Mouse (Mus musculus) embryonic facial prominence, embryonic 13.5 days (tissue): ENCODE measurements at regions not wholly inside any gene's neighbourhood (a gene's known extent, or its start where the extent isn't known, plus 50 kb on each side); places are given as distances from the start of the nearest gene placed in this dataset.

Experiments
- ATAC-seq: fragments of 200-750 bp; cut with Nextera tagmentation; 2 replicates; pipeline ENCODE4 v1.8.0; 2017; ENCODE audit warnings: low read depth; ENCODE audit not compliant: insufficient number of reproducible peaks, insufficient read depth, low FRiP score, low TSS enrichment
- H3K27ac ChIP-seq: fragments of 300-500 bp; sonication (generic); 2 replicates; pipeline ENCODE4 v1.5.1; 2015; ENCODE audit warnings: moderate library complexity, mild to moderate bottlenecking, inconsistent platforms
- H3K27me3 ChIP-seq: fragments of 300-500 bp; sonication (generic); 2 replicates; pipeline ENCODE4 v1.6.1; 2015; ENCODE audit warnings: mild to moderate bottlenecking, inconsistent platforms
- H3K36me3 ChIP-seq: fragments of 300-500 bp; sonication (generic); 2 replicates; pipeline ENCODE4 v1.6.1; 2015; ENCODE audit warnings: mild to moderate bottlenecking, inconsistent platforms
- H3K4me1 ChIP-seq: fragments of 300-500 bp; sonication (generic); 2 replicates; pipeline ENCODE4 v1.6.1; 2015; ENCODE audit warnings: inconsistent platforms
- H3K4me2 ChIP-seq: fragments of 300-500 bp; sonication (generic); 2 replicates; pipeline ENCODE4 v1.6.1; 2015; ENCODE audit warnings: moderate library complexity, mild to moderate bottlenecking, inconsistent platforms
- H3K4me3 ChIP-seq: fragments of 300-500 bp; sonication (generic); 2 replicates; pipeline ENCODE4 v1.5.1; 2015; ENCODE audit warnings: mild to moderate bottlenecking, inconsistent platforms
- H3K9ac ChIP-seq: fragments of 300-500 bp; sonication (generic); 2 replicates; pipeline ENCODE4 v1.6.1; 2015; ENCODE audit warnings: mild to moderate bottlenecking, inconsistent platforms
- H3K9me3 ChIP-seq: fragments of 300-500 bp; sonication (generic); 2 replicates; pipeline ENCODE4 v1.6.1; 2016; ENCODE audit warnings: inconsistent platforms
- WGBS: fragments of 180-500 bp; shearing (Covaris S2); methylation state at CpG from one replicate; pipeline ENCODE4 v1.1.7; 2015; ENCODE audit warnings: mixed read lengths; 5-methylcytosine and 5-hydroxymethylcytosine counted together

DNA sequence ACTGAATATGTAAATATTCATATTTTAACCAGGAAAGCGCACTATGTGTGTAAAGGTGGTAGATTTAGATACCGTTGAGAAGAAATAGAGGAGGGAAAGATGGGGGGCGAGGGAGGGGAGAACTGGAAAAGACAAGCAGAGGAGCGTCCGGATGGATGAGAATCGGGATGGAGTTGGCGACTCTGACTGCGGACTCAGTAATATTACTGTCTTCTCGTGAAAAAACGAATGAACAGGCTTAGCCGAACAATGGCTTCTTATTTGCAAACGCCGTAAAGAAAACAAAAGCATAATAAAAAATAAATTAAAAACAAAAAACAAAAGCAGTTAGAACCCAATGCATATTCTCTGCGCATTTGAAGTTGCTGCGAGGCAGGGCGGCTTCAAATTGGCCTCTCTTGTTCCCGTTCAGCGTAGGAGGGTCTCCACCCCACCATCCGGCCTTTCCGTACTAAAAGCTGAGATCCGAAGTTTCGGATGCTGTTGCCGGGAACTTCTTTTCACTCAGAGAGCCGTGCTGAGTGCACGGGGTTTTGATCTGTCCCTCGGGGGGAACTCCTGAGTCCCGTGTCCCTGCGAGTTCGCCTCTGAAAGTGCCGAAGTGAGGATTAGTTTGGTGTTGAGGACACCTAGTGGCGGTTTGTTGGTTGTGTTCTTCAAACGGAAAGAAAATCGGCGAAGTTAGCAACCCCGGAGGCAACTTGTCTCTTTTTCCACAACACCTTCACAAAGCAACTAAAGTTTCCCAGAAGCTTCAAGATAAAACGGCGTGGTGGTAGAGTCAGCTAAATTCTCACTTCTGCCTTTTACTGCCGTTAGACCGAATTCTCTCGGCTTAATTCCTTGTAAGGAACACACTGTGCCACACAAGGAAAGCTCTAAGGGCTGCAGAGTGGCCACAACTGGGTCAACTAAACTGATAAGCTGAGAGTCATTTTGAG is 154.7 kb upstream of the Dmrta1 start:
- peaks cover 5% of the 10 kb centered on the region; the same call in 1 of the 2 replicates for H3K4me1 ChIP-seq
- no peaks in the 10 kb centered on the region for H3K9me3 ChIP-seq
- ATAC-seq: 0 out of 2 replicates have a peak, but pooled peaks have one; percentile 20
- H3K27ac ChIP-seq: no peak overlapping the region
- peak overlapping the region; percentile 50 for H3K4me3 ChIP-seq
- 2% methylated on average over 40 of the region's 40 CpGs for WGBS
- peaks cover 50% of the 10 kb centered on the region for H3K27me3 ChIP-seq
- H3K4me2 ChIP-seq: peak overlapping the region; percentile 79
- no peaks in the 10 kb centered on the region for H3K36me3 ChIP-seq
- H3K9ac ChIP-seq: peak overlapping the region; percentile 68

DNA sequence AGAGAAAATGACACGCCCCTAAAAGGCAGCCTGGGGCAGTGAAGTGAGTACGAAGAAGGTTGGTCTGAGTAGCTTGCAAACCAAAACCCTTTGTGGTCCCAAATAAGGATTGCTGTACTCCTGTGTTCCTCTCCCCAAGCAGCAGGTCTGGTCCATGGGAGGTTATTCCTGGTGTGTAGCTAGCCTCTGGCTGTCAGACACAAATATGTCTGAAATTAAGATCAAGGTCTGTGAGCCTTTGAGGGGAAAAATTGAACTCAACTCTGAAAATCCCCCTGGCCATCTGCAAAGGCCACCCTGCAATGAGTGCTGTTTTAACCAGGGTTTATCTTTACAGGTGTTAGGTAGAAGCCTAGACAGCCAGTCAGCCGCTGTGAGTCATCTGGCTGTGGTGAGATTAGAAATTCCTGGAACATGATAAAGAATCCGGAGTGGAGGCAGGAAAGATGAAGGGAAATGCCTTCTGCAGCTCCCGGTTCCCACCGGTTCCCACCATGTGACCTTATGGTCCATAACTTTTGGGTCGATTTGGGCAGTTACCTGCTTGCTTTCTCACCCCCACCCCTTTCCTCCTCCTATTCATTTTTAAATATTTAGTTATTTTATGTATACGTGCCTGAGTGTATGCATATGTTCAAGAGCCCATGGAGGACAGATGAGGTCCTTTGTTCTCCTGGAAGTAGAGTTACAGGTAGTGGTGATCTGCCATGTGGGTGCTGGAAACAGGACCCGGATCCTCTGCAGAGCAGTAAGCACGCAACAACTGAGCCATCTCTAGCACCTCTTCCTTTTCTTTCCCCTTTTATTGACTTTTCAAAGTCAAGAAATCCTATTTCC is 155.6 kb upstream of the Dmrta1 start:
- Histone ChIP-seq H3K36me3 (no peaks in the 10 kb centered on the region), H3K4me2 (peak overlapping the region; percentile 79), H3K4me3 (peak overlapping the region; percentile 50), H3K27me3 (peaks cover 51% of the 10 kb centered on the region), H3K4me1 (peaks cover 5% of the 10 kb centered on the region; the same call in 1 of the 2 replicates), H3K9me3 (no peaks in the 10 kb centered on the region), H3K27ac (no peak overlapping the region), H3K9ac (no peak overlapping the region)
- no peak for ATAC-seq
- WGBS: 7% methylated on average over 10 of the region's 10 CpGs

DNA sequence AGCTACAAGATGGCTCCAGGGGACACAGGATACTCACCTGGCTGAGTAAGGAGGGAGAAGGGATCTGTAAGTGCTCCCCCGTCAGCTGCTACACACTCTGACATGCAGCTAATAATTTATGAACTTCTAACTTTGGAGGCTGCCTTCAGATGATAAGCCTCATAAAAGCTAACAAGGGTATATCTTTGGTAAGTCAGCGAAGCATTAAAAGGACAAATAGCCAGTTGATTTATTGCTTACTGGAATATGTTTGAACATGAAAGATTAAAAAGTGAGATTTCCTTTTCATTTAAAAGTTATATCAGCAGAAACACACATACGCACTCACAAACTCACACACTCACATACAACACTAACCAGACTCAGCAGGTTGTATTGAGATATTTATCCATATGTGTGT is 161.2 kb upstream of the Dmrta1 start:
- Histone ChIP-seq H3K4me1 (0 out of 2 replicates have a peak, but pooled peaks cover 7% of the 10 kb centered on the region), H3K27ac (no peak overlapping the region), H3K4me3 (no peak overlapping the region), H3K27me3 (peaks cover 20% of the 10 kb centered on the region), H3K9ac (no peak overlapping the region), H3K36me3 (no peaks in the 10 kb centered on the region), H3K4me2 (no peak overlapping the region), H3K9me3 (no peaks in the 10 kb centered on the region)
- ATAC-seq: no peak
- WGBS: 85% methylated on average over 3 of the region's 3 CpGs

DNA sequence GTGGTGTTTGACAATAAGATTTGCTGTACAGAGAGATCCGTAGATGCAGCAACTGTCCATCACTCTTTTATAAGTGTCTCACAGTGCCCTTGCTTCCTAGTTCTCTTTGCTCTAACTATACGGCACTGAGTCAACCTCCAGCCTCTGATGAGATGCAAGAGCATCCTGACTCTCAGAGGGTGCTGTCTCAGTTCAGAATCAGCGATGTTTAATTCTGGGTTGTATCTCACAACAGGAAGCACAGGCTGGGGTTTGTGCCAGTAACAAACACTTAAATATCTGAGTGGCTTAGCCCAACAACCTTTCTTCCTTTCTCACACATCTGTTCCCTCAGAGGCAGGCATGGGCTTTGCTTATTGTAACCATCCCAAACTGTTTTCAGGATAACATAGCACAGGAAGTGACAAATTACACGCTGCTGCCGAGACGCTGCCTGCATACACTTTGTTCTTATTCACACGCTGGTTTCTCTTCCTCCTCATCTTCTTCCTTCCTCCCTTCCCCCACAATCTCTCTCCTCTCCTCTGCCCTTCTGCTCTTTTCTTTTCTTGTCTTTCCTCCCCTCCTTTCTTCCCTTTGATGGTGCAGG is 163.3 kb upstream of the Dmrta1 start:
- no peaks in the 10 kb centered on the region for H3K36me3 ChIP-seq
- H3K4me3 ChIP-seq: no peak overlapping the region
- no peak overlapping the region for H3K27ac ChIP-seq
- H3K4me1 ChIP-seq: 0 out of 2 replicates have a peak, but pooled peaks cover 7% of the 10 kb centered on the region
- no peaks in the 10 kb centered on the region for H3K9me3 ChIP-seq
- H3K4me2 ChIP-seq: no peak overlapping the region
- 25% methylated on average over 7 of the region's 7 CpGs for WGBS
- ATAC-seq: no peak
- H3K27me3 ChIP-seq: peaks cover 6% of the 10 kb centered on the region
- H3K9ac ChIP-seq: no peak overlapping the region

DNA sequence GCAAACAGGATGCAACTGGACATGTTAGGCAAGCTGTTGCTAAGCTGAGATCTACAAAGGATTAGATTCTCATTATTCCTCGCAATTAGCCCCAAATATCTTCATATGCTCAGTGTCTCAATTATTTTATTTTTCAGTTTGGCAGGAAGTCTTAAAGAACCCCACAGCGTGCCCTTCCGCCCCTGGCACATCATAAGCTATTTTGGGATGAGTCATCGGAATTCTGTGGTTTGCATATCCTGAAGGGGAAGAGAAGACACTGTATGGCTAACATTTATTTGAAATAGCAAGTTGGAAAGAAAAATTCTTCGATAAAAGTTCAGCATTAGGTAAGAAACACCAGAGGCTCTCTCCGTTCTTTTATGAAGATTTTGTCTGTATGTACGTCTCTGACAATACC is 164.3 kb upstream of the Dmrta1 start:
- Histone ChIP-seq H3K4me1 (0 out of 2 replicates have a peak, but pooled peaks cover 7% of the 10 kb centered on the region), H3K4me2 (no peak overlapping the region), H3K9ac (no peak overlapping the region), H3K9me3 (no peaks in the 10 kb centered on the region), H3K27me3 (peaks cover 6% of the 10 kb centered on the region), H3K27ac (no peak overlapping the region), H3K36me3 (no peaks in the 10 kb centered on the region), H3K4me3 (no peak overlapping the region)
- WGBS: 79% methylated on average over 7 of the region's 7 CpGs
- ATAC-seq: no peak

DNA sequence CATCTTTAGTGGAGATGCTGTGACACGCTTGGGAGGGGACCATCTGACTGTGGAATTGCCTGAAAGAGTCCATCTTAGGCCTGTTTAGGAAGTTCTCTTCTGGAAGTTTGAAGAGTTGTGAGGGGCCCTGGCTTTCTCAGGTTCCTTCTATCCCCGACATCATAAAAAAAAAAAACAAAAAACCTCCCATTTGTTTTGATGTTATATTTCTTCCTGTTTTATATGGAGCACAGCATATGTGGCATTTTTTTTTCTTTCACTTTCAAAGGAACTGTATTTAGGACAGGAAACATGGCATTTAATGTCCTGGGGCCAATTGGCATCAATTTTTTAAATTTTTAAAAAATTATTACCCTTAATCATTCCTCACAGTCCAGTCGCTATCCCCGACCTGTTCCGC is 168.6 kb upstream of the Dmrta1 start:
- Histone ChIP-seq H3K4me3 (no peak overlapping the region), H3K9me3 (no peaks in the 10 kb centered on the region), H3K4me2 (no peak overlapping the region), H3K36me3 (no peaks in the 10 kb centered on the region), H3K27ac (no peak overlapping the region), H3K27me3 (no peaks in the 10 kb centered on the region), H3K4me1 (no peaks in the 10 kb centered on the region), H3K9ac (no peak overlapping the region)
- no peak for ATAC-seq
- 82% methylated on average over 5 of the region's 5 CpGs for WGBS

DNA sequence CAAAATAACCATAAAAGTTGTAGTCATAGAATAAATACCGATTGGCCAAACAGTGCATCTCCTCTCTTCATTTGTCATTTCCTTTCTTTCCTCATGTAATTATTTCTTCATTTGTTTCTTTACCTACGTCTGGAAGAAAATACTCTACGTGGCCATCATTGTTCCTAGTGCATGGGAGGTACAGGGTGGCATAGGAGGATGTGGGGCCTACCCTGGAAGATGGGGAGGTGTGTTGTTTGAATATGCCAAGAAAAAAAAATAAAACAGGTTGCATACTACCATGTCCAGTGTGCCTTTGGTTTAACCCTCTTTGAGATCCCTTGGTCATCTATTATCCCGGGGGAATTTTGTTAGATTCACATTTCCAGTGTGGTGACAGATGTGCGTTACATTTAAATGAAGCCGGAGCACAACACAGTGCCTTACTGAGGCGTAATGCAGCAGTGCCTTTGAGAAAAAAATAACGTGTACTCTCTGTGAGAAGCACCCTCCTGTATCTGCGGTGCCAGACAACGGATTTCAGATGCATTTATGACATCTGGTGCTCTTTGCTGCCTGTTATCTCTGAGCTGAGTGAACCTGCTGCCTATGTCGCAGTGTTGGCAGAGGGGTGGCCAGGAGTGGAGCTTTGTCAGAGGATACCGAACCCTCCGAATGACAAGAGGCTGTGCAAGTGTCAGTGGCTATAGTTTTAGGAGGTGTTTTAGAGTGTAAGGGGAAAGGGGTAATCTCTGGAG is 169.4 kb upstream of the Dmrta1 start:
- Histone ChIP-seq H3K9me3 (no peaks in the 10 kb centered on the region), H3K36me3 (no peaks in the 10 kb centered on the region), H3K27me3 (no peaks in the 10 kb centered on the region), H3K4me1 (no peaks in the 10 kb centered on the region), H3K4me2 (no peak overlapping the region), H3K4me3 (no peak overlapping the region), H3K9ac (no peak overlapping the region), H3K27ac (no peak overlapping the region)
- ATAC-seq: no peak
- WGBS: 86% methylated on average over 13 of the region's 13 CpGs

DNA sequence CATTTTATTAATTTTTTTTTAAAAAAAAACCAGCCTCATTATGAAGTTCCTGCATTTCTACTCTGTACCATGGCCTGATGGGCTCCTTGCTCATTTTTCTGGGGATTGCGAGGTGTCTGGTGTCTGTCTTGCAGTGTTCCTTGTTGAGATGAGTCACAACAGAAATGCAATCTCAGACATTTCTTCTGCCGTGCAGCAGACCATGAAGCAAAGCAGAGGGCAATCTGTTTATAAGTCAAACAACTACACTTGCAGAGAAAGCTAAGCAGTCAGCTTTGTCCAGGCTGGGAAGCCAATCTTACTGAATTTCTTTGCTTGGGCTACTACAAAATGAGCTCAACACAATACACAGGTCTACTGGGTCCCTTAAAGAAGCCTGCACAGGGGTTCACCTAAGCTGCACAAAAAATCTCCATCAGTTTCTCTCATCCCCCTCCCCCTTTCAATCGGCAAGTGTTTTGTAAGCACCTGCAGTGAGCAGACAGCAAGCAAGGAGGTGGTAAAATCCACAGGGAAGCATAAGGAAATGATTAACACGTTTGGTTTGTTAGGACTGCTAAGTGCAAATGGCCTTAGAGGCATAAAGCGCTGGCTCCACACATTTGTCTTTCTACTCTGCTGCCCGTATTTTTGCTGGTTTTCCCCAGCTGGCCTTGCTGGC is 171.0 kb upstream of the Dmrta1 start:
- Histone ChIP-seq H3K9ac (no peak overlapping the region), H3K4me1 (no peaks in the 10 kb centered on the region), H3K4me3 (no peak overlapping the region), H3K27me3 (no peaks in the 10 kb centered on the region), H3K27ac (no peak overlapping the region), H3K9me3 (no peaks in the 10 kb centered on the region), H3K36me3 (no peaks in the 10 kb centered on the region), H3K4me2 (no peak overlapping the region)
- 49% methylated on average over 6 of the region's 6 CpGs for WGBS
- ATAC-seq: no peak

DNA sequence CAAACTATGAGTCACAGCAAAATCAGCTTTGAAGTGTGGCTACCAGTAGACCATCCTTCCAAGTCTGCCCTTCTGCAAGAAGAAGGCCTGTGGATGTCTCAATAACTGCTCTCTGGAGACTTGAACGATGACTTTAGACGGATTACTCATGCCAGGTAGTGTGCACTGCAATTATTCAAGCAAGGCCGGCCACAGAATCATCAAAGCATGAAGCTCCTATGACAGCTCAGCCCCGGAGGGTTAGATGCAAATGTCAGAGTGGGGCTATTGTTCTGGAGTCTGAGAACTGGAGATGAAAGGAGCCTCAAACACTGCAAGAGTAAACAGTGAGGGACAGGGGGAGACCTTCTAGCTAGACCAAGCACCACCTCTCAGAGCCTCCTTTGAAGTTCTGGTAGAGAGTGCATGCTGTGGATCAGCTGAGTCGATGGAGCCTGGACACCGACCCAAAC is 173.8 kb upstream of the Dmrta1 start:
- H3K9ac ChIP-seq: no peak overlapping the region
- no peaks in the 10 kb centered on the region for H3K4me1 ChIP-seq
- H3K9me3 ChIP-seq: no peaks in the 10 kb centered on the region
- no peaks in the 10 kb centered on the region for H3K27me3 ChIP-seq
- ATAC-seq: no peak
- H3K36me3 ChIP-seq: no peaks in the 10 kb centered on the region
- WGBS: 26% methylated on average over 6 of the region's 6 CpGs
- no peak overlapping the region for H3K27ac ChIP-seq
- H3K4me3 ChIP-seq: no peak overlapping the region
- no peak overlapping the region for H3K4me2 ChIP-seq

DNA sequence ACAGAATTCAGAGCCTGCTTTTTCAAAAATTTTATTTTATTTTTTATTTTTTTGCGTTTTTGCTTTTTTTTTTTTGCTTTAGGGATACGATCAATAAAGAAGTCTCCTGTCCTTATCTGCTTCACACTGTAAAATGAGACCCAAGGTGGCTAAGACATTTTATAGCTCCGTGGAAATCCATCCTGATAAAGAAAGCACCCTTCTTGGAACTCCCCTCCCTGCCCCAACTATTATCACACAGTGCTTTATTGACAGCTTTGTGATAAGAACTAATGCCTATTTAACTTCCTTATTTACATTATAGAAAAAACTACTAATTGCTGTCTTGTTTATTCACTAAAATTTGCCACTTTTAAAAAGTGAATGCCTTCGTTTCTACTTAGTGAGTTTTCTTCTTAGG is 179.0 kb upstream of the Dmrta1 start:
- Histone ChIP-seq H3K27ac (no peak overlapping the region), H3K4me3 (no peak overlapping the region), H3K9ac (no peak overlapping the region), H3K4me1 (no peaks in the 10 kb centered on the region), H3K9me3 (no peaks in the 10 kb centered on the region), H3K36me3 (no peaks in the 10 kb centered on the region), H3K4me2 (no peak overlapping the region), H3K27me3 (no peaks in the 10 kb centered on the region)
- no peak for ATAC-seq
- 71% methylated on average over 4 of the region's 4 CpGs for WGBS
